Mouse (Mus musculus) layer of hippocampus, postnatal 10 days (tissue): ENCODE data around the gene Sirt4. TPM values are rescaled to one million over a fixed set of nuclear protein-coding genes. Genes with fewer than 3 reads are reported as not detected.
"Not testable (repeated sequence)": the region's sequence is repeated elsewhere in the genome, so short reads cannot be mapped to it uniquely, and the experiment has no call there.

ENCODE experiments used
- DNase-seq, 2 experiments: peaks; one replicate each; pipeline ENCODE4 v3.0.0; 2021; ENCODE audit warnings: low spot score in 2 of 2
- long read RNA-seq: library from polyadenylated mRNA; stranded (forward); transcript quantifications from one replicate; pipeline ENCODE4 v2.0.0, GENCODE M21; 2023
- total RNA-seq, 2 experiments: library from RNA; stranded (reverse); gene quantifications; 2 replicates each; pipeline ENCODE4 v1.2.3; 2021

The Sirt4 gene
- total RNA-seq: 10 to 100 TPM; 25.8 to 29.8 TPM
- long read RNA-seq, partial matches to known transcripts: 3 of 11 reads
- long read RNA-seq, other reads (novel, unspliced or antisense): 5 of 11 reads

DNA sequence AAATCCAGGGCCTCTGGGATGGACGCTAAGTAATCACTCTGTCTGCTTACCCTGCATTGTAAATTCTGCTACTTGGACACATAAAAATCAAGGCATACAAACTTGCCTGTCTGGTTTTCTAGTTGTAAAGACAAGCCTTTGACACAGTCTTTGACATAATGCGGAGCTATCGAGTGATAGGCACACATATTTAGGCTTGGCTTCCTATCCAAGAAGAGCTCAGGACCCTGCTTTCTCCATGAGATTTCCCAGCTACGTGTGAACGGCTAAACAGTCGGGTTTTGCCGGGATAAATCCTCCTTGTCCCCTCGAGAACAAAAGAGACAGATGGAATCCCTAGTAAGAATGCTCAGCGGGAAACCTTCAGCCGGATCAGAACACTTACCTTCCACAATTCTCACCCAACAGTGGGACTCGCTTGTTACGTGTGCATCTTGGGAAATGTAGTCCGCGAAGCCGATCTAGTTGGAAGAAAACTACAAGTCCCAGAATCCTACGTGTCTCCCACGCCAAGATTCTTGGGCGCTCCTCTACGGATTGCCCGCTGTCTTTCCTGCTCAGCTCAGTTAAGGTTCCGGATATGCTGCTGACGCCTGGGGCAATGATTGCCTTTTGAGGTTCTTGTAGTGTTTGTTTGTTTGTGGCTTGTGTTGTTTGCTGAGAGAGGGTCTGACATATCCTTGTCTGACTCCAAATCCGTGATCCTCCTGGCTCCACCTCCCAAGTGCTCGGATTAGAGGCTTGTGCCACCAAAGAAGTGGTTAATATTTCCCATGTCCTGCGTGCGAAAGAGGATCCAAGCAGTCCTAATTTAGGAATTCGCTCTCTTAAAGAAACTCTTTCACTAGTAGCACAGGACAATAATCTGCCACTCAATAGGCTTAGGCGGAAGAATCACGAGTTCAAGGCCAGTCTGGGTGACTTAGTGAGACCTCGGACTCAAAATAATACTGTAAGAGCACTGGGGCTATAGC lies at the start of gene Sirt4:
Gene Sirt4 (minus strand): TSS at position 779 of the 974 bp plus-strand sequence.
- peak; percentile 76 to 78 for DNase-seq

GRCm38 (mm10) chr5:115531671-115532270 lies 47.2 kb upstream of the Sirt4 start:
- DNase-seq: peak; percentile 62 to 73

DNA sequence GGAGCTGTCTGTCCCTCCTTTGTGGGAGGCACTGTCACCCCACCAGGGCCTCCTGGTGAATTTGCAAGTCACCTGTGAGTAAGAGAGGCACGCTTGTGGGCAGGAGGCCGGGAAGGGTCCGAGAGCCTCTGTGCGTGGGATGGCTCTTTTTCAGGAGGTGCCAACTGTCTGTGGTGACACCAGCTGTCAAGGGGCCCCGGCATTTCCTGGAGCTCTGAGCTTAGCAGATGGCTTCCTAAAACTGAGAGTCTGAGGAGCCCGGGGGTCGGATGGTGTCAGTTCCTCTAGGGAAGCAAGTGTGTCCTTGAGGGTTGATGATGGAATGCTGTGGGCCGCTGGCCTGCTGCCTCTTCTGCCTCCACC lies 45.9 kb upstream of the Sirt4 start:
- DNase-seq: no peak

DNA sequence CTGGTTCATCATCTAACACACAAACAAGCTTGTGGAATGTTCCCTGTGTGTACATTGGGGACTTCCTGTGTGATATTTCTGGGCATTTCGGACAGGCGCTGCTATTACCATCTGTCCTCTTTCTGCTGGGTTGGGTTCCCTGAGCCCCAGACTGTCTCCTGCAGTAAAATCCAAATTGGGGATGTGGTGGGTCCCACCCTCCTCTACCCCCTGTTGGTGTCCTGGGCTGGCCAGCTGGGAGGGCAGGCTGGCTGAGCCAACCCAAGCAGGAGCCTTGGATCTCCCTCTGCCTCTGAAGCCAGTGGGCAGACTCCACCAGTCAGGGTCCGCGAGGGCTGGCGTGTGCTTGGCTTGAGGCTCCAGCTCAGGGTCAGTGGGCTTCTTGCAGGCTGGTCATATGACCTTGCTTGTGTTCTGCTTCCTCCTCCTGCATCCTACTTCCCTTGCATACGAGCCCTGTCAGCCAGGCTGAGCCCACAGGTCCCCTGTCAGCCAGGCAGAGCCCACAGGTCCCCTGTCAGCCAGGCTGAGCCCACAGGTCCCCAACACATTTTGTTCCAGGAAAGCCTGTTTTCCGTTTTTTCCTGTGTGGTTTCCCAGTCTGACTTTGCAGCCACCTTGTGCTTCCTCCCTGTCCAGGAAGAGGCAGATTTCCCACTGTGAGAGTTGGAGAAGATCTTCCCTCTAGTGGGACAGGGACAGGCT lies 45.4 kb upstream of the Sirt4 start:
- no peak for DNase-seq

- no peak for DNase-seq
These were observed 44.8 kb upstream of the Sirt4 start for GRCm38 (mm10) chr5:115529364-115529741.

GRCm38 (mm10) chr5:115528128-115528527 lies 43.6 kb upstream of the Sirt4 start:
- no peak for DNase-seq

- no peak for DNase-seq
These were observed 42.1 kb upstream of the Sirt4 start for GRCm38 (mm10) chr5:115526456-115527202.

- DNase-seq: no peak
These were observed 41.4 kb upstream of the Sirt4 start for GRCm38 (mm10) chr5:115525943-115526342.

DNA sequence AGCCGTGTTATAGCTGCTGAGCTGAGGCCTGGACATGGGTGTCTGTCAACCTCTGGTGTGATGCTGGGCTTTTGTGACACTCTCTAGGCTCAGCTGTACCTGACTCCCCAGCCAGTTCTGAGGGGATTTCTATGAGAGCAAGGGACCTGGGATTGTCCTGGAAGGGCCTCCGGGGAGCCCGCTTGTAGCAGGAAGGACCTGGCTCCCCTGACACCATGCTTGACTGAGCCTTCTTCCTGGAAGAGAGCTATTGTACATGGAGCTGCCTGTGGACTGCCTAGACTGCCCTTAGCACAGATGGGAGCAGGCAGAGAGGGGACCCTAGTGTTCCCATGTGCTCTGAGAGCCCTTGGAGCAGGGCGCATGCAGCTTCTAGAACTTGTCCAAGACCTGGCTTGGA lies 40.9 kb upstream of the Sirt4 start:
- no peak for DNase-seq

DNA sequence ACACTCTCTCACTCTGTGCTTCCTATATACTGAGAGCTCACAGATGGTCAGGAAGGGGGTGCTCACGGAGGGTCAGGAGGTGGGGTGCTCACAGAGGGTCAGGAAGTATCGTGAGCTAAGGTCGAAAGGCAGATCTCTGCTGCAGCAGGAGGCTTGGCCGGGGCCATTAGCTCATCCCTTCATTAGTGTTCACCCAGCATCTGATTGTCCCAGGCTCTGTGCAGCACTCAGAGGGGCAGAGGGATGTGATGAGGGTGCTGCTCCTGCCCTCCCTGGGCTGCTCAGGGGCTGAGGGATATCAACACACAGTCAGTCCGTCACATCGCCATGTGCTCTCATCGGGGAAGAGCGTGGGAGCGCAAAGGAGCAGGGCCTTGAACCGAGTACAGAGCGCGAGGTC lies 39.9 kb upstream of the Sirt4 start:
- DNase-seq: no peak

GRCm38 (mm10) chr5:115523971-115524370 lies 39.4 kb upstream of the Sirt4 start:
- no peak for DNase-seq

DNA sequence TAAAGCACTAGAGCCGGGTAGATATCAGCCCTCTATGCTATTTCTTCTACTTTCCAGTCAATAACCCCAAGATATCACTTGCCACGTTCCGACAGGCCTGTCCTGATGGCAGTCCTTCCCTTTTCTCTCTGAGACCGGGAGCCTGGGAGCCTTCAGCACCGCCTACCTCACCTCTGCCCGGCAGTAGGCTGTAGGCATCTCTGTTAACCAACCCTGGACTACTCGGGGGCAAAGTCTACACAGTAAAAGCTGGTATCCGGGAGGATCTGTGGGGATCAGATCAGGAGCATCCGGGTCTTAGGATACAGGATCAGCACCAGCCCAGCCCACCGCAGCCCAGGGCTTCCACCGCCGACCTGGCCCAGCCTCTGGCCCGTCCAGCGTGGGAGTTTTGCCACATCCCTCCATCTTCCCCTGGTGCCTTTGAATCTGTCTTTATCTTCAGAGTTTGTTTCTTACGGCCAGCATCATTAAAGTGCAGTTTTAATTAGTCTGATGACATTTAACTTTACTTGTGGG lies 38.5 kb upstream of the Sirt4 start:
- DNase-seq: no peak

DNA sequence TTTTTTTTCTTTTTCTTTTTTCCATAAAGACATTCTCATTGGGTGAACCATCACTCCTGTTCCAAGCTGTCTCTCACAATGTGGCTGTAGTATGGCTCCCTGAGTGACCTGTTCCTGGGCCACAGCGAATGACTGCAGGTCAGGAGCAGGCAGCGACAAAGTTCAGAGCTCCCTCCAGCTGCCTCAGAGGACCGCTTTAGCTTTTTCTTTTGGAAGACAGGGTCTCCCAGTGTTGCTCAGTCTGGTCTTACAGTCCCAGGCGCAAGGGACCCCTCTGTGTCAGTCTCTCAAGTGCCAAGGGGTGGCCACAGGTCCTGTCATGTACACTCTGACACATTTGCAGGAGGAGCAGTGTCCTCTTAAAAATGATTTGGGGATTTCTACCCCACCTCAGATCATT lies 38.0 kb upstream of the Sirt4 start:
- DNase-seq: no peak

- DNase-seq: no peak
These were observed 37.3 kb upstream of the Sirt4 start for GRCm38 (mm10) chr5:115521553-115522461.

DNA sequence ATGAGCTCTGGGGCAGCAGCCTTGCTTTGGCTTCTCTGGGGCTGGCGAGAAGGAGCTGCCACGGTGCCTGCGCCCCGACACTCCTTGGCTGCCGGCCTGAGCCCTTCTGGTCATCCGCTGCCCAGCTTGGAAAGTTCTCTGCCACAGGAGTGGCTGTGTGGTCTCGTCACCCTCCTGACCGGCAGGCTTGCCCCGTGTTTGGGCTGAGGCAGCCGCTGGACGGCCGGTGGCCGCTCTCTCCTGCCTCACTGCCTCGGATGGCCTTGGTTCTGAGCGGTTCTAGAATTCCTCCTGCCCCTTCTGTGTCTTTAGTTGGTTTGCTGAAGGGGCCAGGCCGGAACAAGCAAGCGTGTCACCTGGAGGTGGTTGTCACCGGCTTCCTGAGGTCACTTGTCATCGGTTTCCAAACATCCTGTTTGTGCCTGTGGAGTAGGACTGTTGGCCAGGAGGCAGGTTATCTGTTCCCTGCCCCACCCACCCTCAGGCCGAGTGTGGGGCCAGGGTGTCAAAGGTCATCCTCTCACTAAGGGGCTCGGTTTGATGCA lies 35.9 kb upstream of the Sirt4 start:
- DNase-seq: peak in 1 of 2 experiments; percentile 47

DNA sequence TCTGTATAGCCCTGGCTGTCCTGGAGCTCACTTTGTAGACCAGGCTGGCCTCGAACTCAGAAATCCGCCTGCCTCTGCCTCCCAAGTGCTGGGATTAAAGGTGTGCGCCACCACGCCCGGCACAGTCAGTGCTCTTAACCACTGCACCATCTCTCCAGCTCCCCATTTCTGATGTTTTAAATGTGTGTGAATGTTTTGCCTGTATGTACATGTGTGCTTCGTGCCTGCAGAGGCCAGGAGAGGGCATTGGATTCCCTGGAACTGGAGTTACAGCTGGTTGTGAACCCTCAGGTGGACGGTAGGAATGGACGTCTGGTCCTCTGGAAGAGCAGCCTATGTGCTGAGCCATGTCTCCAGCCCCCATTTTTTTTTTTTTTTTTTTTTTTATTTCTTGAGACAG lies 33.7 kb upstream of the Sirt4 start:
- DNase-seq: not testable (repeated sequence)

GRCm38 (mm10) chr5:115517501-115517900 lies 33.0 kb upstream of the Sirt4 start:
- no peak for DNase-seq

- DNase-seq: no peak
These were observed 32.4 kb upstream of the Sirt4 start for GRCm38 (mm10) chr5:115516908-115517307.

- DNase-seq: no peak
These were observed 31.8 kb upstream of the Sirt4 start for GRCm38 (mm10) chr5:115516081-115516907.
